Mouse (Mus musculus) Patski (cell line): ENCODE data around the gene Atp6ap1. TPM values are rescaled to one million over a fixed set of nuclear protein-coding genes. Genes with fewer than 3 reads are reported as not detected.

ENCODE experiments used
- ATAC-seq: fragments of 100-300 bp; one replicate; pipeline ENCODE4 v1.8.0; 2021
- CTCF ChIA-PET: fragments of 350-600 bp; sonication (Branson Sonifier 250); formaldehyde crosslinking; loops from one replicate; lab custom pipeline; 2022; ENCODE audit warnings: inconsistent platforms; lab: Charles Lee
- POLR2A ChIA-PET: fragments of 350-600 bp; sonication (Branson Sonifier 250); formaldehyde crosslinking; loops from one replicate; lab custom pipeline; 2022; ENCODE audit warnings: antibody characterized with exemption, inconsistent platforms; lab: Charles Lee
- DNase-seq: peaks from one replicate; pipeline ENCODE4 v3.0.0-alpha.2; 2011; ENCODE audit warnings: low read depth, low spot score
- H3K27me3 ChIP-seq: fragments of 371-371 bp; one replicate; pipeline ENCODE4 v1.5.1; 2021
- CTCF ChIP-seq: fragments of 100-300 bp; IDR thresholded peaks from one replicate; pipeline ENCODE4 v1.5.1; 2021
- in situ Hi-C: fragments of 300-500 bp; cut with MboI; formaldehyde crosslinking; loops from 3 replicates; pipeline ENCODE4 v1.11.1; 2018; ENCODE audit warnings: low pct_unique_long_range_greater_than_20kb, mixed read lengths
- polyA plus RNA-seq: library from polyadenylated mRNA; unstranded; gene quantifications from one replicate; pipeline ENCODE4 v1.2.3, GENCODE M21; 2021

Gene Atp6ap1
- polyA plus RNA-seq, 1 experiment from 2014 or later, result 260 TPM

DNA sequence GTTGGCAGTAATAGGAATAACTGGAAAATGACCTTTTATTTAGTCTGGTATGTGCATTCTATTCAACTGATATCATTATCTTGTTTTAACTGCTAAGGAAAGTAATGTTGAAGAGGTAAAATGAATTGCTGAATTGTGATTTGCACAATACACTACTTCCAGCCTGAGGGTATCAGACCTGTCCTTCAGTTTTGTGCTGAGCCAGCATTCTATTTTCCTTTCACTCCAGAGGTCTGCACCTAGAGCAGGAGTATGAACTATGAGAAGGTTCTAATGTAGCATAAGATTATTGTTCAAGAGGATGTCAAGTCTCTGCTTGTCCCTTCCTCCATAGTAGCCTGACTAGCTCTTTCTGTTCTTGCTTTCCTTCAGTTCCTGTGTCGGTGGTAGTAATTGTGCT lies 1.5 kb downstream of the Atp6ap1 start:
- TF ChIP-seq CTCF, result no peak
- DNase-seq (no peak), ATAC-seq (no peak)
- H3K27me3 ChIP-seq, result peaks cover 5% of the 10 kb centered on the region
- ChIA-PET CTCF (interaction anchor here (1.3 kb wide), 1 partner anchor 9 kb away, joined by 4 read pairs; no protein-coding TSS in a partner anchor), POLR2A (no interaction called here)
- in situ Hi-C loops, result no loop called here

DNA sequence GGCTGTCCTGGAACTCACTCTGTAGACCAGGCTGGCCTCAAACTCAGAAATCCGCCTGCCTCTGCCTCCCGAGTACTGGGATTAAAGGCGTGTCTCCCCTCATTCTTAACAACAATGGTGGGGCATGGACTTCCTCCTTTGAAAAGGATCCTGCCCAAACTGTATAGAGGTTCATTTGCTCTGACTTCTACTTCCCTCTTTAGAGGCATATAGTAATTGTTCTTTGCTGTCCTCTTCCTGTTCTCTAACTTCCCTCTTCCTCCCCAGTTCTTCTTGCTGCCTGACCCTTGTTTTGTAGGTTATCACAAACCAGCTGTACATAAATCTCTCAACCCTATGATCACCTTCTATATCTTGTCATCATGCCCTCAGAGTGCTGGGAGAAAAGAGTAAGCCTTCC lies 2.8 kb downstream of the Atp6ap1 start:
- H3K27me3 ChIP-seq, result peaks cover 5% of the 10 kb centered on the region
- DNase-seq (no peak), ATAC-seq (no peak)
- TF ChIP-seq CTCF, result no peak
- POLR2A ChIA-PET, result no interaction called here
- in situ Hi-C loops, result no loop called here
- CTCF ChIA-PET, result no interaction called here

DNA sequence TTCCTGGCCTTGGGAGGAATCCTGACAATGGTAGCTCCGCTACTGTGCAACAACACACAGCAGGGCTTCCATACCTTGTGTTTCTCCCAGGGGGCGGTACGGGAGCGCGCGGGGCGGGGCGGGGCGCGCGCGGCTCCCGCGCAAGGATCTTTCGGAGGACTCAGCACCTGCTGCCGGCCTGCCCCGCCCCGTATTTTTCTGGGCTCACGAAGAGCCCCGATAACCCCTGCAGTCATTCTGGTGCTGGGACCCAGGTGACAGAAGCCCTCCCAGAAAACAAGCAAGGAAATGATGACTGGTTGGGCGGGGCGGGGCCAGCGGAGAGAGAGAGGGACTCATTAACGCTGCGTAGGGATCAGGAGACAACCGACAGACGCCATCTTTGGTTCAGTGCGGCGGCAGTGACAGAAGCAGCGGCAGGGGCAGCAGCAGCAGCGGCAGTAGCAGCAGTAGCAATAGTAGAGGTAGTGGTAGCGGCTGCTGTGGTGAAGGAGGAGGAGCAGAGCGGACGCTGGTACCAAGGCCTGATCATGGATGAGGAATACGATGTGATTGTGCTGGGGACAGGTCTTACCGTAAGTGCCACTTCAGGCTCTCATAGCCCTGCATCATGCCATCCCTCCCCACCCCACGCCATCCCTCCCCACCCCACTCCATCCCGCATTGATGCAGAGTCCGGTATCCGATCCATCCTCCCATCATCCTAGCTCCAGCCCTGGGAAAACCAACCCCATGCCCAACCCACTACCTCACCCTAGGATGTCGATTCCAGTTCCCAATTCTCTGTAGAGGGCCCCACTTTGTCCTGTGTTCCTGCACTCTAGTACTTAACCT lies 8.2 kb downstream of the Atp6ap1 start, which contains the start of gene Gdi1:
Gene Gdi1, plus strand, starts transcription at position 132 of the 834 bp plus-strand sequence.
- POLR2A ChIA-PET, result interaction anchor here (0.6 kb wide), 2 partner anchors 15 to 21 kb away, joined by 3 read pairs; no protein-coding TSS in a partner anchor
- DNase-seq, result no peak
- H3K27me3 ChIP-seq, result peaks cover 3% of the 10 kb centered on the region
- ATAC-seq, result peak; percentile 66
- in situ Hi-C loops, result no loop called here
- CTCF ChIA-PET, result no interaction called here
- no peak for TF ChIP-seq CTCF

DNA sequence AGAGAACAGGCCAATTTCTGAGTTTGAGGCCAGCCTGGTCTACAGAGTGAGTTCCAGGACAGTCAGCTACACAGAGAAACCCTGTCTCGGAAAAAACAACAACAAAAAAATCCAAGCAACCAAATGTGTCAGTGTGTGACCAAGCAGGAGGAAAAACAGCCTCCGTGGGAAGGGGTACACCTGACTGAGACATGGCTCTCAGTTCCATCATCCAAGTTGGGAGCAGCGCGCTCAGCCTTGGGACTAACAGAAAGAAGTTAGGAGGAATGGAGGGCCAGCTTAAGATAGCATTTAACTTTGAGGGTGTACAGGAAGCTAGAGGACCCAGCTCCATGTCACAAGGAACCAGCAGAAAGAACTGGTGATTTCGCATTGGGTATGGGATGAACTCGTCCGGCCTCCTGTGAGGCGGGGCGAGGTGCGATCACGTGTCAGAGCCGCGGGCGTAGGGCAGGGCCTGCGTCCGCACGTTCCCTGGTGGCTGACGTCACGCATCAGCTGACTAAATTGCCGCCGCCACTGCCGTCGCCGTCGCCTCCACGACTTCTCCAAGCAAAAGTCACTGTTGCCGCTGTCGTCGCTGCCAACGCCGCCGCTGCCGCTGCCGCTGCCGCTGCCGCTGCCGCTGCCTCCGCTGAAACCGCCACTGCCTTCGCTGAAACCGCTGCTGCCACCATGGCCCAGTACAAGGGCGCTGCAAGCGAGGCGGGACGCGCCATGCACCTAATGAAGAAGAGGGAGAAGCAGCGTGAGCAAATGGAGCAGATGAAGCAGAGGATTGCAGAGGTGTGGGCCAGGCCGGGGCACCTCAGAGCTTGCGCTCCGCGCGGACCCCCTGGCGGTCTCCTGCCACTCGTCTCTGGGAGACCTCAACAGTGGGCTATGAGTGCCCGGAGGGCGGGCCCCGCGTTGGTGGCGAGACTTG lies 15.9 kb downstream of the Atp6ap1 start, which contains the start of gene Fam50a:
Gene Fam50a, plus strand, starts transcription at position 494 of the 925 bp plus-strand sequence.
- in situ Hi-C loops, result no loop called here
- TF ChIP-seq CTCF, result no peak
- POLR2A ChIA-PET, result interaction anchor here (0.6 to 1.7 kb wide), 5 partner anchors 10 to 70 kb away, joined by 3 to 4 read pairs (median 3); no protein-coding TSS in a partner anchor
- DNase-seq (no peak), ATAC-seq (peak; percentile 74)
- no peaks in the 10 kb centered on the region for H3K27me3 ChIP-seq
- CTCF ChIA-PET, result interaction anchor here (0.9 to 1.2 kb wide), 3 partner anchors 10 to 12 kb away, joined by 3 to 4 read pairs (median 3); no protein-coding TSS in a partner anchor

DNA sequence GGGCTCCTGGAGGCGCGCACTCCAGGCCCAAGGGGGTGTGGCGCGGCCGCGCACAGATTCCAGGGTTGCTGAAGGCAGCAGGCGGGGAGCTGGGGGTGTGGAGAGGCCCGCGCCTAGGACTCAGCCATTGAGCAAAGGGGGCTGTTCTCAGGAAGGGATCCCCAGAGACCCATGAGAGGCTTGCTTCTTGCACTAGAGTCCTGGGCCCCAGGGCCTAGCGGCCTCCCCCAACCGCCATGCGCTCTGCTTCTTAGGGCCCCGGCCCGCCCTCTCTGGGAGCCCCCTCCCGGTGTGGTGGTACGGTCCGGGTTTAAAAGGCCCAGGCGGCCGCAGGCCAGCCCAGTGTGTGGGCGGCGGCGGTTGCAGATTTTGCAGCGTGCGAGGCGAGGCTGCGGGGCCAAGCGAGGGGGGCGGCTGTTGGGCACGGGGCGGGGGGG lies 31.8 kb downstream of the Atp6ap1 start, which contains the start of gene Plxna3:
Gene Plxna3, plus strand, starts transcription at position 342 of the 437 bp plus-strand sequence.
- peak; percentile 81 for ATAC-seq
- DNase-seq, result no peak
- ChIA-PET POLR2A (interaction anchor here (1.6 kb wide), 1 partner anchor 40 kb away, joined by 3 read pairs; no protein-coding TSS in a partner anchor), CTCF (no interaction called here)
- TF ChIP-seq CTCF, result no peak
- in situ Hi-C loops, result no loop called here
- peaks cover 8% of the 10 kb centered on the region for H3K27me3 ChIP-seq

DNA sequence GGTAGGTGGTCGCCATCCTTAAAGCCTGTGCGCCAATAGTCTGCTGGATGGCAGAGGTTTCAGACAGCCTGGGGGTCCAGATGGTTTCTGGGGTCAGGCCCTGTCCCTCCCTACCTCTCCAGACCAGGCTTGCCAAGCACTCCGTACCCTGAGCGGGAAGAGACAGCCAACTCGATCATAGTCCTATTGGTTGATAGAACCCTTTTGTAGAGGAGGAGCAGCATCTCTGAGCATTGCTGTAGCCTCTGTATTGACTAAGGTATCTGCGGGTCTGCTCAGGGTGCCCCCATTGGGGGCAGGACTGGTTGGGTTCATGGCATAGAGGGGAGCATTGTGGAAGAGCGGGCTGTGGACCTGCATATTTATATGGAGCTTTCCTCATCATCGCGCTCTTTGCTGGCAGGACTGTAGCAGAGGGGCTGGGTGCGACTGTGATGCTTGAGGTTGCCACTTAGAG lies 32.3 kb downstream of the Atp6ap1 start:
- in situ Hi-C loops, result no loop called here
- DNase-seq (no peak), ATAC-seq (peak; percentile 6)
- ChIA-PET POLR2A (interaction anchor here (0.6 to 1.6 kb wide), 2 partner anchors 18 to 39 kb away, joined by 3 to 5 read pairs; no protein-coding TSS in a partner anchor), CTCF (no interaction called here)
- TF ChIP-seq CTCF, result no peak
- peaks cover 8% of the 10 kb centered on the region for H3K27me3 ChIP-seq

DNA sequence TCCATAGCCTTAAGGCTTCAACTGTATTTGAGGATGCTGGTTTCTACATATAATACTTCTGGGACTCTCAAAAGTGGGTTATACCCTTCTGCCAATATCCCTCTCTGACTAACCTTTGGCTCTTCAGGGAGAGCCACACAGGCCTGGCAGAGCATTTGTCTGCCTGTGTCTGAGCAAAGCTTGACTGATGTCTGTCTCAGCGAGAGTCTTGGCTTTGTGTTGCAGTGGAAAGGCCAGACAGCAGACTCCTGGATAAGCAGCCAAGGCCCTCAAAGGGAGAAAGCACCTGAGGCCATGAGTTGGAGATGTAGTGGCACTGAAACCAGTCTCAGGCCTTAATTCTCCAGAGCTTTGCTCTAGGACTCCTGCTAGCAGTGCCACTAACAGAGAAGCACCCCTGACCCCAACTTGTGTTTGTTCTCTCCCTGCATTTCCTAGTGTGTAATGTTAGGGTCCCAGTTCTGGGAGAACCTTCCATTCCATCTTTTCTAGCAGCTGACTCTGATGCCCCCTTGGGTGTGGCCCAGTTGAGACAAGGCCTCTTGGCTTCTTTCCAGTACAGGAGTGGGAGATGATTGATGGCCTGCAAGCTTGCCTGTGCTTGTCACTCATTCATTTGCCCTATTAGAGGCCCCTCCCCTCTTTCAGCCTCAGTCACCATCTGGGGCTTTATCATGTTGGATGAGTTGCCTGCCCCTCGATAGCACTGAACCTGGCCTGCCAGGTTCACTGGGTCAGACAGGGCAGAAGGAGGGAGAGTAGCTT lies 33.5 kb downstream of the Atp6ap1 start:
- TF ChIP-seq CTCF, result no peak
- DNase-seq, result no peak
- in situ Hi-C loops, result no loop called here
- ChIA-PET CTCF (interaction anchor here (1.3 to 2.2 kb wide), 2 partner anchors 12 to 16 kb away, joined by 3 to 5 read pairs; no protein-coding TSS in a partner anchor), POLR2A (interaction anchor here (0.6 to 1.0 kb wide), 3 partner anchors 17 to 79 kb away, joined by 3 to 7 read pairs (median 5); no protein-coding TSS in a partner anchor)
- no peaks in the 10 kb centered on the region for H3K27me3 ChIP-seq
- ATAC-seq, result no peak

DNA sequence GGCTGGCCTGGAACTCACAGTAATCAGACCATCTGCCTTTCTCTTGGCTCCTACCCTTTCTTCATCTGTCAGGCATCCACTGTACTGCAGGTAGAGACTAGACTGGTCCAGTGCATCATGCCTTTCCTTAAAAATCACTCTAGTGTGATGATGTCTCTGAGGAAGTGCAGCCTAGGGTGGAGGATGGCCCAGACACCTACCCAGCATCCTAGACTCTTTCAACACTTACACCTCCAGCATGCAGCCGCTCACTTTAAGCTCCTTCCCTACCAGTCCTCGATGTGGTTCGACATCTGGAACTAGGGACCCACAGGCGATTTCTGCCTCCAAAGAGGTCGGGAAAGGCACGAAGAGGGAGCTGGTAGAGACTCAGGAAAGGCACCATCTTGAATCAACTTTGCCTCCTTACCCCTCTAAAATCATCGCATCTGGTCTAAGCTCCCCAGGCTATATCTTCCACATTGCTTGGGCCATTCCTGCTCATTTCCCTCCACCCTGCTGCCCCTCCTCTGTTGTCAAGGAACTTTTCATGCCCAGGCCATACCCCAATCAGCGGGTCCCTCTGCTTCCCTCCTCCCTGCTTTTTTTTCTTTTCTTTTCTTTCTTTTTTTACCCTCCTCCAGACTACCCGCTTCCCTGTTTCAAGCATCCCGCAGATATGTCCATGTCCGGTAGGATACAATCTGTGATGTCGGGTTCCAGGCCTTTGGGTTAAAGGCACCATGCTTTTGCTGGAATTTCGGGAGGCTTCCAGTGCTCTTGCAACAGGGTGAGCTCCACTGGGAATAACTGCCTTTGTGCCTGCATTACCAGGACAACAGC lies 56.0 kb downstream of the Atp6ap1 start:
- ATAC-seq (no peak), DNase-seq (no peak)
- in situ Hi-C loops, result no loop called here
- TF ChIP-seq CTCF, result no peak
- peaks cover 18% of the 10 kb centered on the region for H3K27me3 ChIP-seq
- ChIA-PET POLR2A (no interaction called here), CTCF (interaction anchor here (1.3 kb wide), 1 partner anchor 17 kb away, joined by 3 read pairs; no protein-coding TSS in a partner anchor)

DNA sequence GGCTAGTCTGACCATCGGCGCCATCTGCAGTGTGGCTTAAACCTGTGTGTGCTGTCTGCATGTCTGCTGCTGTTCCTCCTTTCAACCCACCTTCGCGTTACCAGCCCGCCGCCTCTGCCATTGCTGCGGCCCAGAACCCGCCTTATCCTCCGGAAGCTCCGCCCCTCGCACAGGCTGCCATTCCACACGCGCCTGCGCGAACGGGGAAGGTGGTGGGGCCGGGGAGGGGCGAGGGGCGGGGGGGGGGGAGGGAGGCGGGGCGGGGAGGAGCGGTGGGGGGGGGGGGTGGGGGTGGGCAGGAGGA lies 56.5 kb downstream of the Atp6ap1 start, which contains the start of gene Lage3:
Gene Lage3, minus strand, starts transcription at position 152 of the 304 bp plus-strand sequence.
- DNase-seq (no peak), ATAC-seq (peak; percentile 62)
- in situ Hi-C loops, result no loop called here
- peaks cover 18% of the 10 kb centered on the region for H3K27me3 ChIP-seq
- ChIA-PET POLR2A (no interaction called here), CTCF (no interaction called here)
- TF ChIP-seq CTCF, result no peak

Other genes with a start within 250 kb of the Atp6ap1 start
- gene Opn1mw, start 169.6 kb upstream of the Atp6ap1 start, polyA plus RNA-seq, result 0.24 TPM
- gene Mecp2, start 161.7 kb upstream of the Atp6ap1 start, polyA plus RNA-seq, result 24.5 TPM
- gene Tex28, start 129.3 kb upstream of the Atp6ap1 start, polyA plus RNA-seq, result not detected
- 0.04 TPM for gene Tktl1, start 119.8 kb upstream of the Atp6ap1 start, polyA plus RNA-seq
- 888 TPM for gene Flna, start 47.3 kb upstream of the Atp6ap1 start, polyA plus RNA-seq
- 88.3 TPM for gene Emd, start 42.4 kb upstream of the Atp6ap1 start, polyA plus RNA-seq
- 1,219 TPM for gene Rpl10, start 26.3 kb upstream of the Atp6ap1 start, polyA plus RNA-seq
- 76.5 TPM for gene Taz, start 15.2 kb upstream of the Atp6ap1 start, polyA plus RNA-seq
- 42.2 TPM for gene Dnase1l1, start 14.8 kb upstream of the Atp6ap1 start, polyA plus RNA-seq
- 383 TPM for gene Gdi1, start 7.9 kb downstream of the Atp6ap1 start, polyA plus RNA-seq
- 131 TPM for gene Fam50a, start 15.9 kb downstream of the Atp6ap1 start, polyA plus RNA-seq
- gene Plxna3, start 32.0 kb downstream of the Atp6ap1 start, polyA plus RNA-seq, result 15.5 TPM
- gene Lage3, start 56.5 kb downstream of the Atp6ap1 start, polyA plus RNA-seq, result 42.5 TPM
- gene Ubl4a, start 76.1 kb downstream of the Atp6ap1 start, polyA plus RNA-seq, result 31.4 TPM
- 17.6 TPM for gene Slc10a3, start 76.3 kb downstream of the Atp6ap1 start, polyA plus RNA-seq
- gene Fam3a, start 96.2 kb downstream of the Atp6ap1 start, polyA plus RNA-seq, result 25.0 TPM
- 33.9 TPM for gene Ikbkg, start 96.2 kb downstream of the Atp6ap1 start, polyA plus RNA-seq
- gene G6pdx, start 132.1 kb downstream of the Atp6ap1 start, polyA plus RNA-seq, result 64.5 TPM
- not detected for gene Gm6880, start 184.3 kb downstream of the Atp6ap1 start, polyA plus RNA-seq